Mouse (Mus musculus) neural tube, embryonic 11.5 days (tissue): ENCODE data around the gene Acbd6. TPM values are rescaled to one million over a fixed set of nuclear protein-coding genes. Genes with fewer than 3 reads are reported as not detected.
A peak's percentile ranks its signal among the peaks of the same experiment; 100 is the strongest.

Experiments used
- ATAC-seq: fragments of 200-750 bp; cut with Nextera tagmentation; 2 replicates; pipeline ENCODE4 v1.8.0; 2017; ENCODE audit warnings: moderate number of reproducible peaks, mild to moderate bottlenecking, moderate TSS enrichment, moderate library complexity; ENCODE audit not compliant: insufficient read depth, low FRiP score, low TSS enrichment
- DNase-seq: peaks from one replicate; pipeline ENCODE4 v3.0.0-alpha.2; 2015; ENCODE audit warnings: low spot score
- H3K27ac ChIP-seq: fragments of 300-500 bp; sonication (generic); 2 replicates; pipeline ENCODE4 v1.5.1; 2014; ENCODE audit warnings: low read depth, mild to moderate bottlenecking, low read length
- H3K27me3 ChIP-seq: fragments of 300-500 bp; sonication (generic); 2 replicates; pipeline ENCODE4 v1.6.1; 2014; ENCODE audit warnings: mild to moderate bottlenecking, low read length, mixed read lengths; ENCODE audit not compliant: control insufficient read depth, insufficient read depth
- H3K36me3 ChIP-seq: fragments of 300-500 bp; sonication (generic); 2 replicates; pipeline ENCODE4 v1.6.1; 2014; ENCODE audit warnings: mild to moderate bottlenecking, low read length, moderate library complexity, mixed read lengths; ENCODE audit not compliant: control insufficient read depth, insufficient read depth
- H3K4me1 ChIP-seq: fragments of 300-500 bp; sonication (generic); 2 replicates; pipeline ENCODE4 v1.6.1; 2014; ENCODE audit warnings: low read length, mixed read lengths; ENCODE audit not compliant: control insufficient read depth, insufficient read depth
- H3K4me2 ChIP-seq: fragments of 300-500 bp; sonication (generic); 2 replicates; pipeline ENCODE4 v1.6.1; 2014; ENCODE audit warnings: low read depth, mild to moderate bottlenecking, moderate library complexity
- H3K4me3 ChIP-seq: fragments of 300-500 bp; sonication (generic); 2 replicates; pipeline ENCODE4 v1.5.1; 2014; ENCODE audit warnings: low read depth, low read length
- H3K9ac ChIP-seq: fragments of 300-500 bp; sonication (generic); 2 replicates; pipeline ENCODE4 v1.6.1; 2014; ENCODE audit warnings: mild to moderate bottlenecking, low read length
- H3K9me3 ChIP-seq: fragments of 300-500 bp; sonication (generic); 2 replicates; pipeline ENCODE4 v1.6.1; 2016; ENCODE audit warnings: low read length; ENCODE audit not compliant: control insufficient read depth
- WGBS: fragments of 180-500 bp; shearing (Covaris S2); extraction: QIAGEN DNeasy Blood & Tissue Kit; methylation state at CpG from one replicate; pipeline ENCODE4 v1.1.7; 2014; 5-methylcytosine and 5-hydroxymethylcytosine counted together
- polyA plus RNA-seq: library from polyadenylated mRNA; unstranded; fragments of >200 nt; fragmentation: Nextera tagmentation; extraction: Ambion mirVana; gene quantifications from 2 replicates; pipeline ENCODE4 v1.2.1, GENCODE M21; 2014

Acbd6 gene
- polyA plus RNA-seq, 1 experiment from 2014 or later, result 72.3 TPM

DNA sequence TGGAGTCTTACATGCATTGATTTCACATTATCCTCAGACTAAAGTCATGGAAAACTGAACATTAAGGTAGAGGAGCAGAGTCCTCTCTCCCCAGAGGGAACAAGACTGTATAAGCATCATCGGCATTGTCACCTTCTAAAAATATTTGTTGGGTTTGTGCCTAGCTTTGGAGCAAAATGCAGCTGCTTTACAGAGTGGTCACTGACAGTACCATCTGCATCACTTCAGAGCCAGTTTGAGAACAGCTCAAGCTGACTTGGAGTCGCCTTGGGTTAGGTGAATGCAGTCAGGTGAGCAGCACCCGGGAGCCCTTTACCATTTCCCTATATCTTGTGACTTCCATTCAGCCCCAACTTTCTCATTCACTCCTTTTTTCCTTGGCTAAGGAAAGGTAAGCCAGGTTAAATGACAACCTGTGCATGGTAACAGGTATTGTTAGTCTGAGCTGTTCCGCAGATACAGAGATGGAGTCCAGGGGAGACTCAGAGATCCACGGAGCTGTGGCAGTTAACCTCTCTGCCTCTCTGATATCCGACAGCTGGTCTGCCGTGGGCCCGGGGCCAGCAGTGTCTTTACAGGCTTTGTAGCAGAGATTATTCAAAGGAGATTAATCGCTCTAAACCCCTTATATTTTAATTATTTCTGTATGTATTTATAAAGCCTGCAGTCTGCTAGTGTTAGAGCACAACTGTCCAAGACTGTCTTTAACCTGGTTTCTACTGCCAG lies 92.4 kb downstream of the Acbd6 start:
- no peak overlapping the region for H3K9ac ChIP-seq
- H3K36me3 ChIP-seq, result no peaks in the 10 kb centered on the region
- H3K4me3 ChIP-seq, result no peak overlapping the region
- ATAC-seq (no peak), DNase-seq (no peak)
- no peak overlapping the region for H3K4me2 ChIP-seq
- no peaks in the 10 kb centered on the region for H3K9me3 ChIP-seq
- H3K4me1 ChIP-seq, result no peaks in the 10 kb centered on the region
- H3K27me3 ChIP-seq, result no peaks in the 10 kb centered on the region
- 88% methylated on average over 9 of the region's 9 CpGs for WGBS
- no peak overlapping the region for H3K27ac ChIP-seq

DNA sequence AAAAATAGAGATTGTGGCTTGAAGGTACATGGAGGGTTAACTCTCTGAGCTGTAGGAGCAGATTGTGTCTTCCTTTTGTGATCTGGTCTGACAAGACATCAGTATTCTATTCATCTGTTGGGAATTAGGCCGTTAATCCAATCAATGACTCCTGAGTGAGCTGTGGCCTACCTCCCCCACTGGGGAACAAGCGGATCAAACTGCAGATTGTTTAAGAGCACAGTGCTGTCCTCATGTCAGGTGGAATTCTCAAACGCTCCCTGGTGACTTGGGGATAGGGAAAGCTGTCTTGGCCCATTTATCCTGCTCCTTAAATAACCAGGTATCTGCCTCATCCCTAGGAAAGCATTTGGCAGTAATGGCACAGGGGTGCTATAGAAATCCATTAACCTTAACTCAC lies 97.0 kb downstream of the Acbd6 start:
- H3K4me1 ChIP-seq, result no peaks in the 10 kb centered on the region
- H3K9me3 ChIP-seq, result no peaks in the 10 kb centered on the region
- no peak overlapping the region for H3K4me2 ChIP-seq
- no peak overlapping the region for H3K4me3 ChIP-seq
- ATAC-seq (no peak), DNase-seq (no peak)
- H3K9ac ChIP-seq, result no peak overlapping the region
- no peak overlapping the region for H3K27ac ChIP-seq
- no peaks in the 10 kb centered on the region for H3K36me3 ChIP-seq
- WGBS, result 39% methylated on average over 3 of the region's 3 CpGs
- no peaks in the 10 kb centered on the region for H3K27me3 ChIP-seq

DNA sequence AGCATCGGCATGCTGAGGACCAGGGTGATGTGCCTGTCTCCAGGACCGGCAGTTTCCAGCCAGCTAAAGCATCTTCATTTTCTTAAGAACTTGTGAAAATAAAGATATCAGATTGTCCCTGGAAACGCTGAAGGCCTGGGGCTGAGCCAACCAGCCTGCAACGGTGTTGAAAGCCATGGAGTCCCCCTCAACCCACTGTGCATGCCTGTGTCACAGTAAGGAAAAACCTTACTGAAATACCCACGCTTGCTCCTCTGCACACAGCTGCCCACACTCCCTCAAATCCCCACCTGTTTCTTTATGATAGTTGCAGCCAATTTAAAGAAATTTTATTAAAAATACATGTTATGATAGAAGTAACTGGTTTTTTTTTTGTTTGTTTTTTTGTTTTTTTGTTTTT lies 98.4 kb downstream of the Acbd6 start:
- Histone ChIP-seq H3K4me3 (no peak overlapping the region), H3K4me2 (no peak overlapping the region), H3K27ac (no peak overlapping the region), H3K36me3 (no peaks in the 10 kb centered on the region), H3K4me1 (no peaks in the 10 kb centered on the region), H3K9me3 (no peaks in the 10 kb centered on the region), H3K27me3 (no peaks in the 10 kb centered on the region), H3K9ac (no peak overlapping the region)
- ATAC-seq, result no peak
- WGBS, result 87% methylated on average over 5 of the region's 5 CpGs
- no peak for DNase-seq

DNA sequence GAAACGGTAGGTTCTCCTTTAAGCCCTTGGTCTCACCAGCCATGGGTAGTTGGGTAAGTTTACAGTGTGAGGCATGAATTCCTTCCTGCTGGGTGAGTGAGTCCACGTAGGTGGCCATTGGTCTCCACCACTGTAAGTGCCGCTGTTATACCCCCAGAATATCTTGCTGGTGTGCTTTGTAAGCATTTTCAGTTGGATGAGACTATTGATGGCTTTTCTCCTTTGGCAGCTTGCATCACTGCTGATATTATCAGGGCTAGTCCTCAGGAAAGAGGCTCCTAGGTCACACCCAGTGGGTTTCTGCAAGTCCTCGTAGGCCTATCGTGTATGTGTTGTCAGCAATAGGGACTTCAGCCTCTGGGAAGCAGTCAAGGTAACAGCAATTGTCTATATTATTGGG lies 106.1 kb downstream of the Acbd6 start:
- H3K9me3 ChIP-seq, result no peaks in the 10 kb centered on the region
- DNase-seq (no peak), ATAC-seq (no peak)
- 91% methylated on average over 5 of the region's 5 CpGs for WGBS
- H3K4me1 ChIP-seq, result no peaks in the 10 kb centered on the region
- H3K4me2 ChIP-seq, result no peak overlapping the region
- H3K4me3 ChIP-seq, result no peak overlapping the region
- no peak overlapping the region for H3K27ac ChIP-seq
- no peaks in the 10 kb centered on the region for H3K27me3 ChIP-seq
- no peaks in the 10 kb centered on the region for H3K36me3 ChIP-seq
- H3K9ac ChIP-seq, result no peak overlapping the region

DNA sequence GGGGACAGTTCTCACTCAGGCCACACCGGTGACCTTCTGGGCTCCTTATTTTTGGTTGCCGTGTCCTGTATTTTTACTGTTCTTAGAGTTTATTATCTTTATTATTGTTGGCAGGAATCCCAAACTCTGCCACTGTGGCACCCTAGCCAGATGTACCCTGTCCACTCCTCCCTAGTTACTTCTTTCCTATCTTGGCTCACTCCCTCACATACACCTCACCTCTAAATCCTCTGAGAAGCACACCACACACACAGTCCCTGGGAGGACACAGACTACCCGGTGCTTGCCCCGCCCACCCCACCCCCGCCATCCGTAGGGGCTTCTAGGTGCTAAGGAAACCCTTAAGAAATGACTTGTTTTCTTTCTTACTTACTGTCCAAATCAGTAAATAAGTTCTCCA lies 117.7 kb downstream of the Acbd6 start:
- Histone ChIP-seq H3K9me3 (no peaks in the 10 kb centered on the region), H3K27ac (no peak overlapping the region), H3K4me1 (no peaks in the 10 kb centered on the region), H3K36me3 (no peaks in the 10 kb centered on the region), H3K27me3 (no peaks in the 10 kb centered on the region), H3K4me3 (no peak overlapping the region), H3K9ac (no peak overlapping the region), H3K4me2 (no peak overlapping the region)
- WGBS, result 90% methylated on average over 6 of the region's 6 CpGs
- no peak for DNase-seq
- no peak for ATAC-seq

DNA sequence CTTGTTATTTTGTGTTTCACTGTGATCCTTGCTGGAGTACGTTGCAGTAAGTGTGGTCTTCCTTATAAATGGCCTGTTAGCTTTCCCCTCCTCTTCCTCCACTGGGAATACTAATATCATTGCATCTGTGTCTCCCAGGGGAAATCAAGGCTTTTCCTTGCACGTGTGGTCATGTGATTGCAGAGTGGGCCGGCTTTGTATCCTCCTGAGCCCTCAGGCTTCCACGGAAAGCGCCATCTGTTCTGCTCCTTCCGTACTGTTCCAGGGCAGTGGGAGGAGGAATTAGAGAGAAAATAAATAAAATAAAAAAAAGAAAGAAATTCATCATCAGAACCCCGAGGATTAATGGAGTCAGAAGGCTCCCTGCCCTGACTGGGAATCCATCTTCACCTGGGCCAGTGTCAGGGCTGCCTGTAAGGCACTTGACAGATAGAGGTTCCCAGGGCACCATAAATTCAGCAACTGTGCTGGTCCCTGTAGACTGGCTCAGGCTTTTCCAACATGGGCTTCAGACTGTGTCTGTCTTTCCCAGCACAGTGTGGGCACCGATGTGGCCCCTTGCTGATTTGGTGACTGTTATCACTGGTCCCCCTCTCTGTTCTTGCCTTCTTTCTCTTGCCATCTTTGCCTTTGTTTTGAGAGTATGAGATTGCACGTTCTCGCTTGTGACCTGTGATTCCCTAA lies 123.3 kb downstream of the Acbd6 start:
- ATAC-seq (peak; percentile 90), DNase-seq (peak; percentile 51)
- Histone ChIP-seq H3K4me1 (peaks cover 4% of the 10 kb centered on the region; the same call in 1 of the 2 replicates), H3K27me3 (no peaks in the 10 kb centered on the region), H3K36me3 (no peaks in the 10 kb centered on the region), H3K4me2 (no peak overlapping the region), H3K9me3 (no peaks in the 10 kb centered on the region), H3K9ac (no peak overlapping the region), H3K27ac (peak overlapping the region; percentile 23; the same call in 1 of the 2 replicates), H3K4me3 (no peak overlapping the region)
- 55% methylated on average over 10 of the region's 10 CpGs for WGBS

DNA sequence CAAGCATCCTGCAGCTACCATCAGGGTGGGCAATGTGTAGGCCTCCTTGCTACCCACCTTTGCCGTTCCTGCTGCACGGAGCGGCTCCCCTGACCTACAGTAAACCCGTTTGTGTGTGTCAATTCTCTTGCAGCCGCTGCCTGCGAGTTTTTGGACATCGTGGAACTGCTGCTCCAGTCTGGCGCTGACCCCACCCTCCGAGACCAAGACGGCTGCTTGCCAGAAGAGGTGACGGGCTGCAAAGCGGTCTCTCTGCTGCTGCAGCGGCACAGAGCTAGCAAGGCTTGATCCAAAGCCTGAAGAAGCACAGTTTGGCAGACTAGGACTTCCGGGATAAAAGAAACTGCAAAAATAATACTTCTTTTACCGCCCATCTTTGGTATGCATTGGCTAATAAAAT lies 128.9 kb downstream of the Acbd6 start:
- Histone ChIP-seq H3K27me3 (no peaks in the 10 kb centered on the region), H3K4me1 (peaks cover 4% of the 10 kb centered on the region; the same call in 1 of the 2 replicates), H3K9me3 (no peaks in the 10 kb centered on the region), H3K36me3 (no peaks in the 10 kb centered on the region), H3K9ac (no peak overlapping the region), H3K27ac (no peak overlapping the region), H3K4me3 (no peak overlapping the region), H3K4me2 (no peak overlapping the region)
- DNase-seq (no peak), ATAC-seq (no peak)
- WGBS, result 88% methylated on average over 15 of the region's 15 CpGs

DNA sequence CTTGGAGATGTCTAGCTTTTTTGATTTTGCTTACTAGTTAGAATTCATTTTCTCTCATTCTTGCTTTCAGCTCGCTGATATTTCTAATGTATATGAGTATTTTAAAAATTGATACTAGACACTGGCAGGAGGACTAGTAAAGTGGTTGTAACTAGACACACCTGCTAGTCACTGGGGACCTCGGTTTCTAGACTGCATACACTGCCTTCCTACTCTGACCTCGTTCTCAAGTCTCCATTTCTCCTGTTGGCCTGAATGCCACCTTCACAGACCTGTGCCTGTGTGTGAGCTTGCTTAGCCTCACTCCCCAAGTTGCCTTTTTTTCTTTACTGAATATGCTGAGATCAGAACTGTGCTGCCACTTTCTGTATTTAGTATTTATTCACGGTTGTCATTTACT lies 131.2 kb downstream of the Acbd6 start:
- no peak overlapping the region for H3K4me3 ChIP-seq
- no peak for DNase-seq
- 86% methylated on average over 4 of the region's 4 CpGs for WGBS
- no peaks in the 10 kb centered on the region for H3K36me3 ChIP-seq
- H3K27me3 ChIP-seq, result no peaks in the 10 kb centered on the region
- no peak for ATAC-seq
- no peaks in the 10 kb centered on the region for H3K4me1 ChIP-seq
- no peaks in the 10 kb centered on the region for H3K9me3 ChIP-seq
- H3K27ac ChIP-seq, result no peak overlapping the region
- H3K9ac ChIP-seq, result no peak overlapping the region
- no peak overlapping the region for H3K4me2 ChIP-seq

DNA sequence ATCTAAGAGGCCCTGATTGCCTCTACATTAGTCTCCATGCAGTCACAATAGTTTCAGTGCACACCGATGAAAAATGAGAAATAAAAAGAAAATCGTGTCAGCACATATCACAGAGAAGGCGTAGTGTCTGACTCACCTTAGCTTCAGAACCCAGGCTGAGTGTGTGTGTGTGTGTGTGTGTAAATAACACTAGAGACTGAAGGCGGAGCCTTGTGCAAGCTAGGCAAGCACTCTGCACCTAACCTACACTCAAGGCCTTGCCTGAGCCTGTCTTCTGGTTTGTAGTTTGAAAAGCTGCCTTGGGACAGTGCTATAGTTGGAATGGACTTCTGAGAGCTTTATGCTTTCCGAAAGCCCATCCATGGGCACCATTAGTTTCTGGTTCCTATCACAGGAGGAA lies 131.6 kb downstream of the Acbd6 start:
- Histone ChIP-seq H3K9ac (no peak overlapping the region), H3K4me3 (no peak overlapping the region), H3K27me3 (no peaks in the 10 kb centered on the region), H3K4me1 (no peaks in the 10 kb centered on the region), H3K9me3 (no peaks in the 10 kb centered on the region), H3K4me2 (no peak overlapping the region), H3K36me3 (no peaks in the 10 kb centered on the region), H3K27ac (no peak overlapping the region)
- no peak for ATAC-seq
- DNase-seq, result no peak
- 90% methylated on average over 5 of the region's 5 CpGs for WGBS
